Mouse (Mus musculus) kidney, embryonic 16.5 days (tissue): ENCODE data around the gene Lrrc66. TPM values are rescaled to one million over a fixed set of nuclear protein-coding genes. Genes with fewer than 3 reads are reported as not detected.
"Not testable (repeated sequence)": the region's sequence is repeated elsewhere in the genome, so short reads cannot be mapped to it uniquely, and the experiment has no call there.

Experiments used
- ATAC-seq: fragments of 200-750 bp; cut with Nextera tagmentation; 2 replicates; pipeline ENCODE4 v1.8.0; 2017; ENCODE audit warnings: moderate TSS enrichment; ENCODE audit not compliant: low FRiP score, low TSS enrichment
- H3K27ac ChIP-seq: fragments of 300-500 bp; sonication (generic); 2 replicates; pipeline ENCODE4 v1.5.1; 2014; ENCODE audit warnings: low read length
- H3K27me3 ChIP-seq: fragments of 300-500 bp; sonication (generic); 2 replicates; pipeline ENCODE4 v1.6.1; 2014; ENCODE audit warnings: low read length, control low read depth, mixed read lengths; ENCODE audit not compliant: insufficient read depth
- H3K36me3 ChIP-seq: fragments of 300-500 bp; sonication (generic); 2 replicates; pipeline ENCODE4 v1.6.1; 2014; ENCODE audit warnings: low read length, control low read depth, mixed read lengths; ENCODE audit not compliant: insufficient read depth
- H3K4me1 ChIP-seq: fragments of 300-500 bp; sonication (generic); 2 replicates; pipeline ENCODE4 v1.6.1; 2014; ENCODE audit warnings: low read length, control low read depth, mixed read lengths; ENCODE audit not compliant: insufficient read depth
- H3K4me2 ChIP-seq: fragments of 300-500 bp; sonication (generic); replicated peaks from 2 replicates; pipeline ENCODE4 v1.6.1; 2014; ENCODE audit warnings: low read depth, low read length
- H3K4me3 ChIP-seq: fragments of 300-500 bp; sonication (generic); 2 replicates; pipeline ENCODE4 v1.5.1; 2014; ENCODE audit warnings: mild to moderate bottlenecking, low read length
- H3K9ac ChIP-seq: fragments of 300-500 bp; sonication (generic); replicated peaks from 2 replicates; pipeline ENCODE4 v1.6.1; 2014; ENCODE audit warnings: low read length
- H3K9me3 ChIP-seq: fragments of 300-500 bp; sonication (generic); 2 replicates; pipeline ENCODE4 v1.6.1; 2016; ENCODE audit warnings: low read length, control low read depth
- WGBS: fragments of 180-500 bp; shearing (Covaris S2); extraction: QIAGEN DNeasy Blood & Tissue Kit; methylation state at CpG from one replicate; pipeline ENCODE4 v1.1.7; 2014; 5-methylcytosine and 5-hydroxymethylcytosine counted together
- polyA plus RNA-seq: library from polyadenylated mRNA; unstranded; fragments of >200 nt; fragmentation: Nextera tagmentation; extraction: Ambion mirVana; gene quantifications from 2 replicates; pipeline ENCODE4 v1.2.1, GENCODE M21; 2015

Lrrc66 gene
- polyA plus RNA-seq, 1 experiment from 2014 or later = 0.34 TPM

DNA sequence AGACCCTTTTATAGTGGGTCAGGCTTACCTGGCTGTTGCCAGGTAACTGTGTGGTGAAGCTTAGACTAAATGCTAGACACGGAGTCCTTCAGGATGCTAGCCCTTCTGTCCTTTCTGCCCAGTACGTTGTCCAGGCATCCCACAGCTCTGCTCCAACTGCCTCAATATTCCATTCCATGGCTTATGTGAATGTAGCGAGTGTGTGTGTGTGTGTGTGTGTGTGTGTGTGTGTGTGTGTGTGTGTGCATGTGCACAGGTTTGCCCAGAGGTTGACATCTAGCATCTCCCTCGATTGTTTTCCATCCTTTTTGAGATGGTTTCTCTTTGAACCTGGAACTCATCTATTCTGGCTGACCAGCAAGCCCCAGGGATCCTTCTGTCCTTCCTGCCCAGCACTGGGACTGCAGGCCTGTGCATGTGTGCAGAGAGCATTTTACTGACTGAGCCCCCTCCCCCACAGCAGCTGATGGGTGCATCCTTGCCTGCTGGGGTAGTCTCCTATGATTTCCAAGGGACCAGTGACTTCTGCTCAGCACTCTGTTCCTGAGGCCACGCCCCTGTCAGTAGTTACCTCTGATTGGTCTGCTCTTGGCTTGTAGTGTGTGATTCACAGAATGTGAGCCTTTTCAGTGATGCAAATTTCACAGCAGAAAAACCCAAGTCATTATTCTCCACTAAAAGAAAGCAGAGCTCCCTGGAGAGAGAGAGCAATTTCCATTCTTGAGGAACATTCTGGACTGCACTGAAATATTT, 33.2 kb downstream of the Lrrc66 start:
- Histone ChIP-seq H3K4me2 (no peak overlapping the region), H3K27ac (no peak overlapping the region), H3K4me3 (no peak overlapping the region), H3K36me3 (no peaks in the 10 kb centered on the region), H3K9ac (no peak overlapping the region), H3K4me1 (no peaks in the 10 kb centered on the region), H3K27me3 (no peaks in the 10 kb centered on the region), H3K9me3 (no peaks in the 10 kb centered on the region)
- no peak for ATAC-seq
- 66% methylated on average over 5 of the region's 5 CpGs for WGBS

DNA sequence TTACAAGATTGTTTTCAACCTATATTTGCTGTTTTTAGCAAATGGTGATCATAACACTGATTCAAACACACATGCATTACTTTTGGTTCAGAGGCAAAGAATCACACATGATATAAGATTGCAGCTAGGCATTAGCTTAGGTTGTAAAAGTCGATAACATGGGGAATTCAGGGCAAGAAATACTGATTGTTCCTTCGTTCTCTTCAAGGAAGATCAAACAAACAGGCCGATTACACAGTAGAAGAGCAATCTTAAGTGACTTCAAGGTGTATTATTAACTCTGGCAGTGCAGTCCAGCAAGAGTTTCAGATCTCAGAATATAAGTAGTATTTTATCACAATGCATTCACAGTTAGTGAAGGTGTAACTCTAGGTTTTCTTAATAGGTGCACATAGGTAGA, 45.2 kb downstream of the Lrrc66 start:
- no peaks in the 10 kb centered on the region for H3K27me3 ChIP-seq
- ATAC-seq = no peak
- 62% methylated on average over 3 of the region's 3 CpGs for WGBS
- no peak overlapping the region for H3K9ac ChIP-seq
- no peak overlapping the region for H3K4me2 ChIP-seq
- H3K4me1 ChIP-seq = no peaks in the 10 kb centered on the region
- H3K36me3 ChIP-seq = no peaks in the 10 kb centered on the region
- no peak overlapping the region for H3K27ac ChIP-seq
- H3K4me3 ChIP-seq = no peak overlapping the region
- H3K9me3 ChIP-seq = no peaks in the 10 kb centered on the region

DNA sequence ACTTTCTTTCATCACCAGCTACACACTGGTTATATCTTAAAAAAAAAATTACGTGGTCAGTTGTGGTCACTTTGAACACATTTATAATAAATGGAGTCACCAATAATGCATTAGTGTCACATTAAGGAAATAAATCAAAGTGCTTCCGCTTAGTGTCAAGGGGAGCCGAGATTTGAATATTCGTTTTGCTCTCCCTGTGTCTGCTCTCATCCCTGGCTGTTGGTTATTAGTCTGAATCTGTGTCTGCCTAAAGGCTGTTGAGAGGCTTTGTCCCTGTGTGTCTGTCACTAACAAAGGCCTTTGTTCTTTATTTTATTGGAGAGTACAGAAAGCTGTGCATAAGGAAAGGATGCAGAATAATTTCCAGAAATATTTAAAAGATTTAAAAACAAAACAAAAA, 45.7 kb downstream of the Lrrc66 start:
- Histone ChIP-seq H3K9ac (no peak overlapping the region), H3K4me1 (no peaks in the 10 kb centered on the region), H3K4me3 (no peak overlapping the region), H3K36me3 (no peaks in the 10 kb centered on the region), H3K27ac (no peak overlapping the region), H3K4me2 (no peak overlapping the region), H3K27me3 (no peaks in the 10 kb centered on the region), H3K9me3 (no peaks in the 10 kb centered on the region)
- no peak for ATAC-seq
- whole genome bisulfite sequencing = 68% methylated on average over 4 of the region's 4 CpGs

DNA sequence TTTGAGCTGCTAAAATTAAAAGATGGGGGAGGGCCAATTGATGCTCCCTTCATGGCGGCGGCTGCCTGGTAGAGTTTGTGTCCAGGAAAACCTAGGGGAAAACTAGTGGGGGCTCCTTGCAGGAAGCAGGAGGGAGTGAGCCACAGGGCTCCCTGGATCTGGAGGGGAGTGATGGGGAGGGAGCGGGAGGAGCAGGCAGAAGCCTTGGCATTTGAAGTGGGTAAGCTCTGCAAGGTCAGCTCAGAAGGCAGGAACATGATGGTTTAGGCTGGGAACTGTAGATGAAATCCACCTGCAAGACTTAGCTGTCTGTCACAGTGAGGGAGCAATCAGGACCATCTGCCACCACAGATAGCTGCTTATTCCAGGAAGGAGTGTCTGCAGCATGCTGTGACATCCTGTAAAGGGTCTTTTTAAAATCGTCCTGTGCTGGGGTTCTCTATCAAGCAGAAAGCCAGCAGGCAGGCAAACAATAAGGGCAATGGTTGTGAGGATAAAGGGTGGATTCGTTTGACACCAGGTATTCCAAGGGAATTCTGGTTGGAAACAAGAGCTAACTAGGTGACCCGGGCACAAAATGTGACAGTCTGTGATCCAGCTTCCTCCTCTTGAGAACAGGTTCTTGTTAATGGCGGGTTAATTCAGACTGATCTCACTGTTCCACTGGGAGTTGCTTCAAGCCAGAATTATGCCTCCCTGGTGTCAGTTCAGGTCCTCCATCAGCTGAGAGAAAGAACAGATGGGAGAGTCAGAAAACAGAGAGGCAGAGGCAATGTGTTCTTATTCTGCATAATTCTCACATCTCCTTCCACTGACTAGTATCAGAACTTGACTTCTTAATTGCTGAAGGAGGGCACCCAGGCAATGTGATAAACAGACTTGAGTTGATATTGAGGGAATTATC, 46.9 kb downstream of the Lrrc66 start:
- Histone ChIP-seq H3K4me1 (no peaks in the 10 kb centered on the region), H3K4me2 (no peak overlapping the region), H3K27me3 (no peaks in the 10 kb centered on the region), H3K27ac (no peak overlapping the region), H3K9me3 (no peaks in the 10 kb centered on the region), H3K4me3 (no peak overlapping the region), H3K36me3 (no peaks in the 10 kb centered on the region), H3K9ac (no peak overlapping the region)
- WGBS = 31% methylated on average over 7 of the region's 7 CpGs
- no peak for ATAC-seq

DNA sequence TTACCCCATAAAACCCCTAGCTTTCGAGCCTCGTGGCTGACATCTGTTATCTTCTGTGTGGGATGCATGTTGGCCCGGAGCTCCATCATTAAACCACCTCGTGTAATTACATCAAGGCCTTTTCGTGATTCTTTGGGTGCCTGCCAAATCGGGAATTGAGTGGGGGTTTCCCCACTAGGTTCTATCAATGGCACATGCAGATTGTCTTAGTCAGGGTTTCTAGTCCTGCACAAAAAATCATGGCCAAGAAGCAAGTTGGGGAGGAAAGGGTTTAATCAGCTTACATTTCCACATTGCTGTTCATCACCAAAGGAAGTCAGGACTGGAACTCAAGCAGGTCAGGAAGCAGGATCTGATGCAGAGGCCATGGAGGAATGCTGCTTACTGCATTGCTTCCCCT, 48.3 kb downstream of the Lrrc66 start:
- WGBS = 70% methylated on average over 6 of the region's 6 CpGs
- H3K36me3 ChIP-seq, H3K4me2 ChIP-seq, H3K4me3 ChIP-seq, H3K4me1 ChIP-seq, H3K27ac ChIP-seq, ATAC-seq, H3K9me3 ChIP-seq, H3K9ac ChIP-seq, H3K27me3 ChIP-seq: not testable (repeated sequence)

DNA sequence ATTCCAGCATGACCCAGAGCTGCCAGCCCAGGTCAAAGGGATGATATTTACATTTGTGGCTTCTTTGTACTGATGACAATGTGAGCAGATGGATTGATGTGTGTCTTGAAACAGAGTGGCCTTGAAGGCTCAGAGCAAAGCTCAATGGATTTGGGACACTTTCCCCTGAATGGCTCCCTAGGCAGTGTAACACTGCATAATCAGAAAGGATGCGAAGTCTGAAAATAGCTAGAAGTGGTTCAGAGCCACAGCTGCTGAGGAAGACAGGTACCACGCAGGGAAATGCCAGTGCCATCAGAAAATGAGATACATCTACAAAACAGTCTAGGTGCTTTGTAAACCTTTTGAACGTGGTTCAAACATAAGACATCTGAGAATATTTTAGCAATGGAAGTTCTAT, 54.2 kb downstream of the Lrrc66 start:
- H3K27me3 ChIP-seq = no peaks in the 10 kb centered on the region

DNA sequence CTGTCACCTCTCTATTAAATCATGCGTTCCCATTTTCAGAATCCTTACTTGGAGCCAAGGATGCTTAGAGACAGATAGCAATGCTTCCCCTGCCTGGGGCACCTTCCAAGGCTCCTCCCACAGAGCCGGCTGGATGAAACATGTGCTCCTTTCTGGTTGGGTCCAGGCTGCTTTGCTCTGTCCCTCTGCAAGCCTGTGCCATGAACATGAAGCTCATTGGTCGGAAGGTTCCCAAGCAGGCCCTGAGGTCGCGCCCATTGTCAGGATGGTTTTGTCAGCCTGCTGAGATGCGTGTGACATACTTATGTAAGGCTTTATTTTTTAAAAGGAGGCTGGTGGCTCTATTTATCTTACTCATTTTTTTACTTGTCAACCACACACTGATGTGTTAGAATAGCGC, 55.6 kb downstream of the Lrrc66 start:
- Histone ChIP-seq H3K9me3 (no peaks in the 10 kb centered on the region), H3K4me2 (no peak overlapping the region), H3K36me3 (no peaks in the 10 kb centered on the region), H3K27me3 (no peaks in the 10 kb centered on the region), H3K9ac (no peak overlapping the region), H3K4me3 (no peak overlapping the region), H3K27ac (no peak overlapping the region), H3K4me1 (no peaks in the 10 kb centered on the region)
- 69% methylated on average over 7 of the region's 7 CpGs for WGBS
- ATAC-seq = no peak

More for the DNA sequence above, 54.2 kb downstream of the Lrrc66 start:
- ATAC-seq = no peak
- Histone ChIP-seq H3K4me1 (no peaks in the 10 kb centered on the region), H3K9me3 (no peaks in the 10 kb centered on the region), H3K36me3 (no peaks in the 10 kb centered on the region), H3K9ac (no peak overlapping the region), H3K4me2 (no peak overlapping the region), H3K27ac (no peak overlapping the region), H3K4me3 (no peak overlapping the region)
- 81% methylated on average over 3 of the region's 3 CpGs for WGBS

DNA sequence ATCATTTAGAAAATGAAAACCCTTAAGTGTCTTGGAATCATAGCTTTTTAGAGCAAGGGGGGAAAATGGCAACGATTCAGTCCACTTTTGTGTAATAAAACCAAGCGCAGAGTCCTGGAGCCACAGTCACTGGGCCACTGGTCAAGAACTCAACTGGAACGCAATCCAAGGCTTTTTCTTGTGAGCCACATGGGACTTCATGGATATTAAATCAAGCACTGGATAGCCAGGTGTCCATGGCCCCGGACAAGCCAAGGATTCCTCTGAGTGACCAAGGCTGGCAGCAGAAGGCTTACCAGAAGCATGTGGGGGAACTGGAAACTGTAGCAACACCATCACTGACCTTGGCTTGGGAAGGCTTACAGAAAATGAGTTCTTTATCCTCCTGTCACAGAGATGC, 57.7 kb downstream of the Lrrc66 start:
- no peaks in the 10 kb centered on the region for H3K9me3 ChIP-seq
- no peak overlapping the region for H3K9ac ChIP-seq
- no peaks in the 10 kb centered on the region for H3K27me3 ChIP-seq
- WGBS = 71% methylated on average over 4 of the region's 4 CpGs
- H3K4me1 ChIP-seq = no peaks in the 10 kb centered on the region
- ATAC-seq = no peak
- H3K36me3 ChIP-seq = no peaks in the 10 kb centered on the region
- H3K27ac ChIP-seq = no peak overlapping the region
- H3K4me3 ChIP-seq = no peak overlapping the region
- H3K4me2 ChIP-seq = no peak overlapping the region

DNA sequence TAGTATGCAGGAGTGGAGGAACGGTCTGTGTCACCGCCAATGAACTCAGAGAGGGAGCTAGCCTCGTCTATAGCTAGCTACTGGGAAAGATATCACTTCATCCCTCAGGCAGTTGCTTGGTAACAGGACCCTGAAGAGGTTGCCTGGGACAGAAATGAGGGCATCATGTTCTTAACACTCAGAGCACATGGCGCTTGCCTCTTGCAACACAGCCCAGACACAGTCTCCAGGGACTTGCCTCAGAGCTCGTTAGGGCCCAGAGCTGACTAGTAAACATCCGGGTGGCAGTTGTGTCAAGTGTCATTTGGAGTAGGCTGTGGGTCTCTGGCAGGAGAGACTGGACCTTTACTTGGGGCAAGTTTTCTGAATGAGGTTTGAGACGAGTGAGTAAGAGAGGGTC, 58.5 kb downstream of the Lrrc66 start:
- WGBS = 73% methylated on average over 7 of the region's 7 CpGs
- ATAC-seq = no peak

DNA sequence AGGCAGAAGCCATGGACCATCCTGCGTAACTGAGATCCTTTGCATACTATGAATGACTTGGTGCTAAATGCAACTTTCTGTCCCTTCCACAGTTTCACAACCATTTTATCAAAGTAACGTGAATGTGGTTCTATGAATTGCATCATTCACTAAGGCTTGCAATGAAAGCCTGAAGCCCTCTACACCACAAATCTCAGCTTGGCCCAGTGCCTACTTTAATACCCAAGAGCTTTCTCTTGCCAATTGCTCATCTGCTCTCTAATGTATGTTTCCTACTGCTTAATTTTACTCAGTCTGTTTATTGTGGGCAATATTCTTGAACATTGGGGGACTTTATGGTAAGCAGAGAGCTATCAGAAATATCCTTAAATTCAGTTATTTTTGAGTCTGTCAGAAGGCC, 59.5 kb downstream of the Lrrc66 start:
- H3K9me3 ChIP-seq = no peaks in the 10 kb centered on the region
- no peak overlapping the region for H3K27ac ChIP-seq
- H3K4me2 ChIP-seq = no peak overlapping the region
- no peaks in the 10 kb centered on the region for H3K4me1 ChIP-seq
- no peak overlapping the region for H3K4me3 ChIP-seq
- 89% methylated on average over 2 of the region's 2 CpGs for WGBS
- ATAC-seq = no peak
- no peaks in the 10 kb centered on the region for H3K27me3 ChIP-seq
- H3K9ac ChIP-seq = no peak overlapping the region
- no peaks in the 10 kb centered on the region for H3K36me3 ChIP-seq

More for the DNA sequence above, 58.5 kb downstream of the Lrrc66 start:
- Histone ChIP-seq H3K4me3 (no peak overlapping the region), H3K9ac (no peak overlapping the region), H3K4me2 (no peak overlapping the region), H3K4me1 (no peaks in the 10 kb centered on the region), H3K36me3 (no peaks in the 10 kb centered on the region), H3K9me3 (no peaks in the 10 kb centered on the region), H3K27me3 (no peaks in the 10 kb centered on the region), H3K27ac (no peak overlapping the region)
